Mouse (Mus musculus): ENCODE measurements at regions not wholly inside any gene's neighbourhood (a gene's known extent, or its start where the extent isn't known, plus 50 kb on each side); places are given as distances from the start of the nearest gene placed in this dataset.

GRCm38 (mm10) chr1:126932658-126933057 lies 102.1 kb upstream of the Nckap5 start:
- TF ChIP-seq CTCF (conservative IDR thresholded peaks at IDR 0.05; ENCODE audit: insufficient read depth, insufficient read length, low read depth, low read length) (no peak), POLR2A (IDR thresholded peaks at IDR 0.05; ENCODE audit: low read depth, low read length) (no peak)

All from kidney, adult 2 months (tissue).